Mouse (Mus musculus) kidney, postnatal 14 days (tissue): ENCODE data around the gene Ech1.
A peak's percentile ranks its signal among the peaks of the same experiment; 100 is the strongest.

Source experiments
- DNase-seq: peaks from one replicate; pipeline ENCODE4 v3.0.0; 2022; ENCODE audit warnings: mixed read lengths

The Ech1 gene

DNA sequence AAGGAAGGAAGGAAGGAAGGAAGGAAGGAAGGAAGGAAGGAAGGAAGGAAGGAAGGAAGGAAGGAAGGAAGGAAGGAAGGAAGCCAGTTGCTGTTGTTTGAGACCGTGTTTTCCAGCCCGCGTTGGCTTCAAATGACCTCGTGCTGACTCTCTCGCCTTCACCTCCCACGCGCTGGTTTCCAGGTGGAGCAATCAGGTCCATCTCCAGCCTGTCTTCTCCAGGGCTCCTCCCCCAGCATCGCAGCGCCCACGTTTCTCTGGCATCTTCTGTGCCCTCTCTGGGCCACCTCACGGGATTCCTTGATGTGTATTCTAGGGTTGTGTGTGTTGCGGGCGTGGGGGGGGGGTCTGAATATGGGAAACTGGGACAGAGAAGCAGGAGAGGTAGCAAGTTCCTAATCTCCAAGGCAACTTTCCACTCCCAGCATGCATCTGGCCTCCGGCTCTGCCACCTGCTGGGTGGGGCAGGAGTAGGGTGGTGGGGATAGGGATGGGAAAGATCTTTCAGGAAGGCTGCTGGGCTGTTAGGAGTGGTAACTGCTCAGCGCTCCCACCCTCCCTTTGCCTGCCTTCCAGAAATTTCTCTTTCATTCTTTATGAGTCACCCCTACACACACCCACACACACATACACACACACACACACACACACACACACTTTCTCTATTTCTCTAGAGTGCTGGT lies 37.9 kb downstream of the Ech1 start:
- no peak for DNase-seq

DNA sequence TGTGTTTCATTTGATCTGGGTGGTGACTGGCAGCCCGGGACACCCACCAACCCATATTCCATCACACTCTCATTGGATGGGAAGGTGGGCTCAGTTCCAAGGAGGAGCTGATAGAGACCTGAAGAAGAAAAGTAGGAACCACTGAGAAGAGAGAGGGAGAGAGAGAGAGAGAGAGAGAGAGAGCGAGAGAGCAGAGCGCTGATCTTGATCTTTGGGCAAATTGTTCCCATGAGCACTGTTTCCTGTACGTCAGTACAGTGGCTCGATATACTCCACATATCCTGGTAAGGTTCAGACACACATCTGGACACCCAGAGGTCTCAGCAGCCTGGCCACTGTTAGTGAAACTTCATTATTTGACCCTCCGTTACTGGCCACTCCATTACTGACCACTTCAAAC lies 38.5 kb downstream of the Ech1 start, which contains the start of gene Lgals7:
Gene Lgals7, plus strand, starts transcription at position 314 of the 400 bp plus-strand sequence.
- no peak for DNase-seq

GRCm38 (mm10) chr7:28864288-28864750 lies 39.3 kb downstream of the Ech1 start:
- DNase-seq: no peak

GRCm38 (mm10) chr7:28865481-28866300 lies 40.7 kb downstream of the Ech1 start:
- peak; percentile 85 for DNase-seq

- DNase-seq: no peak
Observed at GRCm38 (mm10) chr7:28866769-28867507, 41.9 kb downstream of the Ech1 start.

- DNase-seq: peak; percentile 83
Observed at GRCm38 (mm10) chr7:28867508-28868340, 42.7 kb downstream of the Ech1 start.

DNA sequence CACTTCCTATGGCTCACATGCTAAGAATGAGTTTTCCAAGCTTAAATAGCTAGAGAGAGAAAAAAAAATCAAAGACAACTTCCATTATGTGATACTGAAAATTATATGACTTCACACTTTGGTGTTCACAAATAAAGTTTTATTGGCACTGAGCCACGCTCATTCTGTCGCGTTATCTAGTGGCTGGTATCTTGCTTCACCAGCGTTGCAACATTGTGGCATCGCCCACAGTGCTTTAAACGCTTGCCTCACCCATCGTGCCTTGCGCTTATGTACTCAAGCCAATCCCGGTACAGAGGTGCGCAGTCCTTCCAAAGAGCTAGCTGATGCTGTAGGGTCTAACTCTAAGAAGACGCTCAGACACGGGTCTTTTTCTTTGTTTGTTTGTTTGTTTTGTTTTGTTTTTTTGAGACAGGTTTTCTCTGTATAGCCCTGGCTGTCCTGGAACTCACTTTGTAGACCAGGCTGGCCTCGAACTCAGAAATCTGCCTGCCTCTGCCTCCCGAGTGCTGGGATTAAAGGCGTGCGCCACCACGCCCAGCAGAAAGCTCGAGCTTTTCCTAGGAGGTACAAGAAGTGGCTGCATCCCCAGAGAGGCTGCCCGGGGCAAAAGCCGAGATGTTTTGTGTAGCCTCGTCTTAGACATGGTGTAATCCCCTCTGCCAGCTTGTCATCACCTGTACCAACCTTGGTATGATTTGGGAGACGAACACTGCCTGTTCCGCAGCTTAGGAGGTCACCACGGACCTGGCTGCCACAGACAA lies 46.1 kb downstream of the Ech1 start:
- no peak for DNase-seq

- no peak for DNase-seq
Observed at GRCm38 (mm10) chr7:28874565-28874964, 49.5 kb downstream of the Ech1 start.

- no peak for DNase-seq
Observed at GRCm38 (mm10) chr7:28876099-28876498, 51.1 kb downstream of the Ech1 start.

DNA sequence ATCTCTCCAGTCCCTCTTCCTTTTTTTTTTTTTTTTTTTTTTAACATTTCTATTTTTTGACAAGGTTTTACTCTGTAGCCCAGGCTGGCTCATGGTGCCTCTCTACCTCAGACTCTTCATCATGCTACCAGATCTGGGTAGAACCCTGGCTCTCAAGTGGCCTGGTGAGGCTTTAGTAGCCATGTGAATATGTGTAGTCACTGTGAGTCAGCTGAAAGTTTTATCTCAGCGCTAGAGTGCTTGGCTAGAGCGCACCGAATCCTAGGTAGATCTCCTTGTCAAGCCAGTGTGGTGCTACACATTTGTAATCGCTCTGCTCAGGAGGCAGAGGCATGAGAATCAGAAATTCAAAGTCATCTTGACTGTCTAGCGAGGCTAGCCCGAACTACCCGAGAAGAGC lies 52.1 kb downstream of the Ech1 start:
- no peak for DNase-seq

DNA sequence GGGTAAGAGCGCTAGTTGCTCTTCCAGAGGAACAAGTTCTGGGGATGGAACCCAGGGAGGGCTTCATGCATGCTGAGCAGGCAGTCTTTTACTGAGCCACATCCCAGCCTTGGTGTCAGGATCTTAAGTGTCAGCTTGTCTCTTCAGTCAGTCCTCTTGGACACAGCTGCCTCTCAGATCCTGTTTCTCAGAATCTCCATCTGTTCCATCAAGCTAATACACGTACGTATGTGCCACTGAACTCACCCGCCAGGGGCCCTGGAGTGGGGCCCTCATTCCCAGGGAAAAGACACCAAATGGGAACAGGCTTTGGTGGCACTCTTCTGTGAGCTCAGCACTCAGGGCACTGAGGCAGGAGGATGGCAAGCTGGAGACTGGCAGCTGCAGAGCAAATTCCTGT lies 52.8 kb downstream of the Ech1 start:
- DNase-seq: no peak

GRCm38 (mm10) chr7:28879606-28880005 lies 54.6 kb downstream of the Ech1 start:
- no peak for DNase-seq

DNA sequence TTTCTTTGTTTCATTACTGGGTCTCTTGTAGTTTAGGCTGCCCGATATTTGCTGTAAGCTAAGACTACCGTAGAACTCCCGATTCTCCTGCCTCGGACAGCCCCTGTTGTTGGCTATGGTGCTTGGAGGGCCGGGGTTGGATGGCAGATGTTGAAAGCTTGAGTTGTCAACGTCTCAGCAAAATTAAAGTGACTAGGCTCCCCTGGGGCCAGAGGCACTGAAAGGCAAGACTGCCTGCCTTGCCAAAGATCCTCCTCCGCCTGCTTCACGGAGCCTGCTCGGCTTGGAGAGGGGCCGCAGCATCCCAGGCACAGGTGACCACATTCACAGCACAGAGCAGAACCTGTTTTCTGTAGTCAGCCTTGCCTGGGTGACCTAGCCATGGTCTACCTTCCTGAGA lies 55.5 kb downstream of the Ech1 start:
- no peak for DNase-seq

GRCm38 (mm10) chr7:28881199-28881598 lies 56.2 kb downstream of the Ech1 start, which contains the start of gene Capn12:
Gene Capn12 (plus strand): TSS chr7:28881422.
- DNase-seq: no peak
